Mouse (Mus musculus) neural tube, embryonic 13.5 days (tissue): Measurements from ENCODE around the gene Pramef8. TPM values are rescaled to one million over a fixed set of nuclear protein-coding genes. Genes with fewer than 3 reads are reported as not detected.
"Not testable (repeated sequence)": the region's sequence is repeated elsewhere in the genome, so short reads cannot be mapped to it uniquely, and the experiment has no call there.

Experiments used
- ATAC-seq: fragments of 200-750 bp; cut with Nextera tagmentation; 2 replicates; pipeline ENCODE4 v1.8.0; 2017; ENCODE audit warnings: low read depth, mild to moderate bottlenecking, moderate TSS enrichment, moderate library complexity
- H3K27ac ChIP-seq: fragments of 300-500 bp; sonication (generic); replicated peaks from 2 replicates; pipeline ENCODE4 v1.5.1; 2015; ENCODE audit warnings: moderate library complexity, mild to moderate bottlenecking, inconsistent platforms
- H3K27me3 ChIP-seq: fragments of 300-500 bp; sonication (generic); 2 replicates; pipeline ENCODE4 v1.6.1; 2015; ENCODE audit warnings: mild to moderate bottlenecking, inconsistent platforms
- H3K36me3 ChIP-seq: fragments of 300-500 bp; sonication (generic); 2 replicates; pipeline ENCODE4 v1.6.1; 2015; ENCODE audit warnings: mild to moderate bottlenecking, inconsistent platforms
- H3K4me1 ChIP-seq: fragments of 300-500 bp; sonication (generic); replicated peaks from 2 replicates; pipeline ENCODE4 v1.6.1; 2015; ENCODE audit warnings: inconsistent platforms
- H3K4me2 ChIP-seq: fragments of 300-500 bp; sonication (generic); 2 replicates; pipeline ENCODE4 v1.6.1; 2015; ENCODE audit warnings: inconsistent platforms, mild to moderate bottlenecking, moderate library complexity
- H3K4me3 ChIP-seq: fragments of 300-500 bp; sonication (generic); 2 replicates; pipeline ENCODE4 v1.5.1; 2015; ENCODE audit warnings: mild to moderate bottlenecking, inconsistent platforms
- H3K9ac ChIP-seq: fragments of 300-500 bp; sonication (generic); 2 replicates; pipeline ENCODE4 v1.6.1; 2015; ENCODE audit warnings: moderate library complexity, mild to moderate bottlenecking, inconsistent platforms
- H3K9me3 ChIP-seq: fragments of 300-500 bp; sonication (generic); 2 replicates; pipeline ENCODE4 v1.6.1; 2016; ENCODE audit warnings: inconsistent platforms
- WGBS: fragments of 180-500 bp; shearing (Covaris S2); methylation state at CpG from one replicate; pipeline ENCODE4 v1.1.7; 2015; 5-methylcytosine and 5-hydroxymethylcytosine counted together
- polyA plus RNA-seq: library from polyadenylated mRNA; unstranded; fragments of >200 nt; fragmentation: Nextera tagmentation; extraction: Ambion mirVana; gene quantifications from 2 replicates; pipeline ENCODE4 v1.2.1, GENCODE M21; 2015

The Pramef8 gene
- polyA plus RNA-seq, 1 experiment from 2014 or later = 22.2 TPM

GRCm38 (mm10) chr4:143414121-143414520 is 1.9 kb downstream of the Pramef8 start:
- 95% methylated on average over 3 of the region's 3 CpGs for WGBS
- Histone ChIP-seq H3K4me2 (no peak overlapping the region), H3K27ac (no peak overlapping the region), H3K9ac (no peak overlapping the region), H3K36me3 (peaks cover 51% of the 10 kb centered on the region), H3K4me1 (peaks cover 10% of the 10 kb centered on the region), H3K27me3 (no peaks in the 10 kb centered on the region), H3K9me3 (0 out of 2 replicates have a peak, but pooled peaks cover 12% of the 10 kb centered on the region), H3K4me3 (no peak overlapping the region)
- ATAC-seq = no peak

- not testable (repeated sequence) for H3K27me3 ChIP-seq, H3K4me2 ChIP-seq, H3K27ac ChIP-seq, H3K4me3 ChIP-seq, ATAC-seq, H3K9ac ChIP-seq, H3K9me3 ChIP-seq, H3K4me1 ChIP-seq
- 70% methylated on average over 5 of the region's 5 CpGs for WGBS
- H3K36me3 ChIP-seq = peaks cover 18% of the 10 kb centered on the region
Measured at GRCm38 (mm10) chr4:143426770-143427169, 14.5 kb downstream of the Pramef8 start.

DNA sequence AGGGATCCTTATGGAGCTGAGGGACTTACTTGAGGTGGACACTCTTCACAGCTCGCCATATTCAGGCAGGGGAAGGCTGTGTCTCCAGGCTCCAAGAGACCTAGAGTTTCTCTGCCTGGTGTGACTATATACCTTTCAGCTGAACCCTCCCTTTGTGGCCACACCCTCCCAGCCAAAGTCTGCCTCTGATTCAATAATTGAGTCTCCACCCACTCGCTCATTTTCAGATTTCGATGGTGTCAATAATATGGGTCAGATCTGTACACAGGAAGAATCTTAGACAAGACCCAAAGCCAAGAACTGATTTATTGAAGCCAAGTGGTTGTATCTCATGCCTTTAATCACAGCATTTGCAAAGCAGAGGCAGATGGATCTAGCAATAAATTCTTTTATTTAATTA is 38.0 kb downstream of the Pramef8 start, which contains the start of gene Oog4:
Oog4 (minus strand) TSS at position 101 of the 400 bp plus-strand sequence.
- WGBS = 81% methylated on average over 3 of the region's 3 CpGs
- Histone ChIP-seq H3K36me3 (no peaks in the 10 kb centered on the region), H3K4me2 (no peak within 1 kb of the TSS), H3K4me3 (no peak within 1 kb of the TSS), H3K9ac (no peak within 1 kb of the TSS), H3K27me3 (no peaks in the 10 kb centered on the region), H3K9me3 (no peaks in the 10 kb centered on the region), H3K27ac (no peak within 1 kb of the TSS), H3K4me1 (no peaks in the 10 kb centered on the region)
- ATAC-seq = no peak

Other genes starting within 250 kb of the Pramef8 start
- gene Prdm2, start 199.4 kb upstream of the Pramef8 start, polyA plus RNA-seq = 17.3 and 19.5 TPM in 2 replicates
- 64.0 and 77.5 TPM in 2 replicates for gene Pdpn, start 112.9 kb upstream of the Pramef8 start, polyA plus RNA-seq
- 0.27 and 0.33 TPM in 2 replicates for gene Lrrc38, start 62.7 kb upstream of the Pramef8 start, polyA plus RNA-seq
- not detected in 2 replicates for gene Pramel1, start 18.0 kb upstream of the Pramef8 start, polyA plus RNA-seq
- not detected in 2 replicates for gene Oog4, start 37.9 kb downstream of the Pramef8 start, polyA plus RNA-seq
- gene Gm13043, start 98.9 kb downstream of the Pramef8 start, polyA plus RNA-seq = not detected in 2 replicates
- not detected in 2 replicates for gene Gm13040, start 123.5 kb downstream of the Pramef8 start, polyA plus RNA-seq
- gene BC080695, start 139.3 kb downstream of the Pramef8 start, polyA plus RNA-seq = not detected in 2 replicates
- not detected in 2 replicates for gene Gm13057, start 139.3 kb downstream of the Pramef8 start, polyA plus RNA-seq
- not detected in 2 replicates for gene Gm13083, start 202.6 kb downstream of the Pramef8 start, polyA plus RNA-seq
- not detected in 2 replicates for gene Gm13088, start 244.8 kb downstream of the Pramef8 start, polyA plus RNA-seq